Mouse (Mus musculus) ovary, postnatal 36 days (tissue): ENCODE data around the gene Senp8.
A peak's percentile ranks its signal among the peaks of the same experiment; 100 is the strongest.

ENCODE experiments used
- DNase-seq: peaks from one replicate; pipeline ENCODE4 v3.0.0; 2022; ENCODE audit warnings: low spot score, mixed read lengths

The Senp8 gene

DNA sequence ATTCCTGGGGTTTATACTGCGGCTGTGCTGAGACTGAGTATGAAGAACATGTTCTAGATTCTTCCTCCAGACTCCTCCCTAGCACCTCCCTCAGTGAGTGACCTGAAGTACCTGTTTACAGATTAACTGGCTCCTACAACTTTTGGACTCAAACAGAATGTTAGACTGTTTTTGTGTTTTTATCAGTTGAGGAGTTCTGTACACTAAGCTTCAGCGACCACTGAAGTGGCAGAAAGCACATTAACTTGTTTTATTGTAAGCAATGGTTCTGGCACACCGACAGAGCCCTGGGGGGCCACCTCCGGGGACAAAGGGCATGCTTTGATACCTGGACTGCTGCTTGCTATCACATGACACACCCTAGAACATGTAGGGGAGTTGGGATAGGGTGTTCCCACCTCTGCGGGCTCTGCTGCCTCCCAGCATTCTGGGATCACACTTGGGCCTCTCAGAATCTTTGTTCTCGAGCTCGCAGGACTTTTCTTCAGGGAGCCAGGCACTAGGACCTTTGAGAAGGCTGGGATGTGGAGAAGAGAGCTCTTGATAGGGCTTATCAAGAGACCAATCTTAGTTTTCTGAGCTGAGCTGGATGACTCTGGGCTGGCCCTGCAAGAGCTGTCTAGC, 34.1 kb downstream of the Senp8 start:
- DNase-seq: no peak

- peak; percentile 30 for DNase-seq
Measured at GRCm38 (mm10) chr9:59709225-59709624, 41.3 kb downstream of the Senp8 start.

- DNase-seq: no peak
Measured at GRCm38 (mm10) chr9:59706850-59707825, 43.4 kb downstream of the Senp8 start.

DNA sequence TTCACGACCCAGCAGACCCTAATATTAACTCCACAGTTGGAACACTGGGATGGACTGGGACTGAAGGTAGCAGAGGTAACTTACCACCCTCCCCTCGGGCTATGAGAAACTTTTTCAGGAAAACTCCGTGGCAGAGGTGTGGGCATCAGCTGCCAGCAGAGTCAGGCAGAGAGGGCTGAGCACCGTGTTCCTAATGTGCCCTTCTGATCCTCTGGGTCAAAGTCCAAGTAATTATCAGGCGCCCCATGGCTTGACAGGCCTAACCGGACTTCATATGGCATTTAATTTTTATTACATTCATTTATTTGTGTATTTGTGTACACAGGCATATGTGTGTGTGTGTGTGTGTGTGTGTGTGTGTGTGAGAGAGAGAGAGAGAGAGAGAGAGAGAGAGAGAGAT, 47.4 kb downstream of the Senp8 start:
- no peak for DNase-seq

DNA sequence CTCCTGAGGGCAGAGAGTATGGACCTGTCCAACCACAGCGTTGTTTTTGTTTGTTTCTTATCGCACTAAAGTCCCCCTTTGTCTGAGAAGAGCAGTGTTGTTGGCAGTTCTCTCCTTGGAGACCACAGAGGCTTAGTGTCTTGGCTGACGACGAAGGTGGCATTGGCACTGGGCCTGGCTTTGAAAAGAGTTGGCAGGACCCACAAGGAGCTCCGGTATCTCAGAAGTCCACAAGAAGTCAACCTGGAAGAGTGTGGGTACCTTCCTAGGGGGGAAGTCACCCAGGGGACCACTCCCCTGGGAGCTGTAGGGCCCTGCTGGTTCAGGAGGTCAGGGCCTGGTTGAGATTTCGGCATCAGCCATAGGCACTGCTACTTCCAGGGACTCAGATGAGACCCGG, 49.4 kb downstream of the Senp8 start:
- no peak for DNase-seq

GRCm38 (mm10) chr9:59696381-59696780, 54.1 kb downstream of the Senp8 start:
- no peak for DNase-seq

DNA sequence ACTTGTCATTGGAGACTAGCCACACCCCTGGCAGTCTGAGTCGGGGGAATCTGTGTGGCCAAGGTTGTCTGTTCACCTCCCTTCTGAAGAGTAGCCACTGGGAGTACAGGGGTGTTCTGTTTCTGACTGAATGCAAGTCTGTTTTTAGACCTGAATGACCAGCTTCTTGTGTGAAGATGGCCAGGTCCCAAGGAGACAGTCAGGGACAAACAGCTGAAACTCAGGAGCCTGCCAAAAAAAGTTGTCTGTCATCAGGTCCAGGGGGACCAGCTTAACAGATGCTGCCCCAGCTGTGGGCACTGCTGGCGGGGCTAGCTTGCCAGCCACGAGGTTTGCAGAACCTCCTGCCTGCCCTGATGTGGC, 55.1 kb downstream of the Senp8 start:
- DNase-seq: no peak

GRCm38 (mm10) chr9:59694571-59695450, 55.7 kb downstream of the Senp8 start:
- no peak for DNase-seq

GRCm38 (mm10) chr9:59692145-59692544, 58.4 kb downstream of the Senp8 start:
- DNase-seq: no peak

GRCm38 (mm10) chr9:59691635-59692094, 58.8 kb downstream of the Senp8 start:
- DNase-seq: peak; percentile 85

DNA sequence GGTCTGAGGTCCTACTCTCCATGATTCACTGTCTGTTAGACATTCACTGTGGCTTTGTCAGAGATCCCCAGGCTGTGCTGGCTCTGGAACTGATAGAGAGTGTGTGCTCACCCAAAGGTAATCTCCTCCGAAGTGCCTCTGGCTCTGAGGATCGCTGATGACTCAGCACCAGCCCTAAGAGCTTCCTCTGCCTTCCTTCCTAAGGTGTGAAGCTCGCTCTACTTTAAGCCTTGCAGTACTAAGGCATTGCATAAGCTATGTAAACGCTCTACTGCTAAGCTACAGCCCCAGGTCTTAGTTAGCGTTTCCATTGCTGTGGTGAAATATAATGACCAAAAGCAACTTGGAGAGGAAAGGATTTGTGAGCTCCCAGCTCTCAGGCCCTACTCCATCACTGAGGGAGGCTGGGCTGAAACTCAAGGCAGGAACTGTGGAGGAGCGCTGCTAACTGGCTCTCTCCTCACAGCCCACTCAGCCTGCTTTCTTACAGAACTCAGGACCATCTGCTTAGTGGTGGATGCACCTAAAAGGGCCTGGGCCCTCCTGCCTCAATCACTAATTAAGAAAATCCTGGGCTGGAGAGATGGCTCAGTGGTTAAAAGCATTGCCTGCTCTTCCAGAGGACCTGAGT, 63.0 kb downstream of the Senp8 start:
- DNase-seq: no peak
